Mouse (Mus musculus) hindbrain, embryonic 11.5 days (tissue): ENCODE measurements around the gene Ptpdc1. TPM values are rescaled to one million over a fixed set of nuclear protein-coding genes. Genes with fewer than 3 reads are reported as not detected.
A peak's percentile ranks its signal among the peaks of the same experiment; 100 is the strongest.

Source experiments
- ATAC-seq: fragments of 200-750 bp; cut with Nextera tagmentation; 2 replicates; pipeline ENCODE4 v1.8.0; 2017; ENCODE audit warnings: mild to moderate bottlenecking, moderate TSS enrichment, moderate library complexity; ENCODE audit not compliant: low FRiP score
- DNase-seq: peaks from one replicate; pipeline ENCODE4 v3.0.0-alpha.2; 2015; ENCODE audit warnings: low spot score
- H3K27ac ChIP-seq: fragments of 300-500 bp; sonication (generic); 2 replicates; pipeline ENCODE4 v1.5.1; 2014; ENCODE audit warnings: mild to moderate bottlenecking, low read depth, low read length
- H3K27me3 ChIP-seq: fragments of 300-500 bp; sonication (generic); 2 replicates; pipeline ENCODE4 v1.6.1; 2014; ENCODE audit warnings: mild to moderate bottlenecking, low read length, moderate library complexity, mixed read lengths; ENCODE audit not compliant: control insufficient read depth, insufficient read depth
- H3K36me3 ChIP-seq: fragments of 300-500 bp; sonication (generic); 2 replicates; pipeline ENCODE4 v1.6.1; 2014; ENCODE audit warnings: mild to moderate bottlenecking, low read length, moderate library complexity, mixed read lengths; ENCODE audit not compliant: control insufficient read depth, insufficient read depth
- H3K4me1 ChIP-seq: fragments of 300-500 bp; sonication (generic); replicated peaks from 2 replicates; pipeline ENCODE4 v1.6.1; 2014; ENCODE audit warnings: low read length, mixed read lengths; ENCODE audit not compliant: control insufficient read depth, insufficient read depth
- H3K4me2 ChIP-seq: fragments of 300-500 bp; sonication (generic); replicated peaks from 2 replicates; pipeline ENCODE4 v1.6.1; 2014; ENCODE audit warnings: mild to moderate bottlenecking, low read depth, low read length
- H3K4me3 ChIP-seq: fragments of 300-500 bp; sonication (generic); 2 replicates; pipeline ENCODE4 v1.5.1; 2014; ENCODE audit warnings: low read depth, low read length
- H3K9ac ChIP-seq: fragments of 300-500 bp; sonication (generic); 2 replicates; pipeline ENCODE4 v1.6.1; 2014; ENCODE audit warnings: low read depth, low read length
- H3K9me3 ChIP-seq: fragments of 300-500 bp; sonication (generic); 2 replicates; pipeline ENCODE4 v1.6.1; 2016; ENCODE audit warnings: low read length; ENCODE audit not compliant: control insufficient read depth
- WGBS: fragments of 180-500 bp; shearing (Covaris S2); extraction: QIAGEN DNeasy Blood & Tissue Kit; methylation state at CpG from one replicate; pipeline ENCODE4 v1.1.7; 2014; 5-methylcytosine and 5-hydroxymethylcytosine counted together
- polyA plus RNA-seq: library from polyadenylated mRNA; unstranded; fragments of >200 nt; fragmentation: Nextera tagmentation; extraction: Ambion mirVana; gene quantifications from 2 replicates; pipeline ENCODE4 v1.2.1, GENCODE M21; 2014

The Ptpdc1 gene
- polyA plus RNA-seq, 1 experiment from 2014 or later: 12.5 TPM

DNA sequence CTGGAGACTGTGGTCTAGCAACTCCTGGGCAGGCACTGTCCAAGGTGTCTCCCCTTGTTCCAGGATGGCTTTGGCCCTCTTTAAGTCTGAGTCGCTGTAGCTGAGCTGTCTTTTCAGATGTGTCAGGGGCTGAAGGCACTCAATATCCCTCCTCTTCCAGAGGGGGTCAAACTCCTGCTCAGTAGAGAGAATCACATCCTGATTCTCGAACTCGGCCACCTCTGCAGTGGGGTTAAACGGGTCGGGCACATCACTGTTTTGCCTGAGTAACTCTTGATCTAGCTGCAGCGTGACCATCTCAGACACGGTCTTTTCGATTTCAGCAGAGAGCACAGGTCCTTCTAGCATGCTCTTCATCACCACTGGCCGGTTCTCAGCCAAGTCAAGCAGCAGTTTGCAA, 39.0 kb downstream of the Ptpdc1 start:
- Histone ChIP-seq H3K9ac (no peak overlapping the region), H3K27me3 (no peaks in the 10 kb centered on the region), H3K9me3 (no peaks in the 10 kb centered on the region), H3K36me3 (0 out of 2 replicates have a peak, but pooled peaks cover 3% of the 10 kb centered on the region), H3K27ac (no peak overlapping the region), H3K4me1 (no peaks in the 10 kb centered on the region), H3K4me2 (no peak overlapping the region), H3K4me3 (no peak overlapping the region)
- no peak for DNase-seq
- no peak for ATAC-seq
- 86% methylated on average over 9 of the region's 9 CpGs for WGBS

- Histone ChIP-seq H3K9ac (no peak overlapping the region), H3K27me3 (no peaks in the 10 kb centered on the region), H3K4me2 (no peak overlapping the region), H3K27ac (no peak overlapping the region), H3K36me3 (0 out of 2 replicates have a peak, but pooled peaks cover 3% of the 10 kb centered on the region), H3K4me3 (no peak overlapping the region), H3K9me3 (no peaks in the 10 kb centered on the region), H3K4me1 (no peaks in the 10 kb centered on the region)
- ATAC-seq: no peak
- 87% methylated on average over 7 of the region's 7 CpGs for WGBS
- no peak for DNase-seq
These were observed 39.7 kb downstream of the Ptpdc1 start for GRCm38 (mm10) chr13:48585786-48586185.

GRCm38 (mm10) chr13:48582688-48583379, 42.6 kb downstream of the Ptpdc1 start:
- Histone ChIP-seq H3K9me3 (no peaks in the 10 kb centered on the region), H3K36me3 (0 out of 2 replicates have a peak, but pooled peaks cover 3% of the 10 kb centered on the region), H3K27me3 (no peaks in the 10 kb centered on the region), H3K9ac (no peak overlapping the region), H3K4me2 (no peak overlapping the region), H3K4me1 (no peaks in the 10 kb centered on the region), H3K4me3 (no peak overlapping the region), H3K27ac (no peak overlapping the region)
- WGBS: 69% methylated on average over 10 of the region's 10 CpGs
- no peak for DNase-seq
- no peak for ATAC-seq

- no peak for ATAC-seq
- Histone ChIP-seq H3K9me3 (no peaks in the 10 kb centered on the region), H3K27ac (no peak overlapping the region), H3K4me2 (no peak overlapping the region), H3K9ac (no peak overlapping the region), H3K4me3 (no peak overlapping the region), H3K36me3 (no peaks in the 10 kb centered on the region), H3K4me1 (no peaks in the 10 kb centered on the region), H3K27me3 (no peaks in the 10 kb centered on the region)
- no peak for DNase-seq
- 70% methylated on average over 4 of the region's 4 CpGs for WGBS
These were observed 46.8 kb downstream of the Ptpdc1 start for GRCm38 (mm10) chr13:48578616-48579015.

- Histone ChIP-seq H3K4me3 (no peak overlapping the region), H3K4me2 (no peak overlapping the region), H3K9me3 (no peaks in the 10 kb centered on the region), H3K27ac (no peak overlapping the region), H3K9ac (no peak overlapping the region), H3K27me3 (no peaks in the 10 kb centered on the region), H3K4me1 (no peaks in the 10 kb centered on the region), H3K36me3 (no peaks in the 10 kb centered on the region)
- ATAC-seq (no peak), DNase-seq (no peak)
- WGBS: 65% methylated on average over 11 of the region's 11 CpGs
These were observed 47.6 kb downstream of the Ptpdc1 start for GRCm38 (mm10) chr13:48577836-48578235.

GRCm38 (mm10) chr13:48577007-48577406, 48.5 kb downstream of the Ptpdc1 start:
- Histone ChIP-seq H3K9ac (no peak overlapping the region), H3K4me1 (no peaks in the 10 kb centered on the region), H3K27me3 (no peaks in the 10 kb centered on the region), H3K4me3 (no peak overlapping the region), H3K36me3 (no peaks in the 10 kb centered on the region), H3K27ac (no peak overlapping the region), H3K4me2 (no peak overlapping the region), H3K9me3 (no peaks in the 10 kb centered on the region)
- DNase-seq: no peak
- no peak for ATAC-seq
- 66% methylated on average over 6 of the region's 6 CpGs for WGBS

DNA sequence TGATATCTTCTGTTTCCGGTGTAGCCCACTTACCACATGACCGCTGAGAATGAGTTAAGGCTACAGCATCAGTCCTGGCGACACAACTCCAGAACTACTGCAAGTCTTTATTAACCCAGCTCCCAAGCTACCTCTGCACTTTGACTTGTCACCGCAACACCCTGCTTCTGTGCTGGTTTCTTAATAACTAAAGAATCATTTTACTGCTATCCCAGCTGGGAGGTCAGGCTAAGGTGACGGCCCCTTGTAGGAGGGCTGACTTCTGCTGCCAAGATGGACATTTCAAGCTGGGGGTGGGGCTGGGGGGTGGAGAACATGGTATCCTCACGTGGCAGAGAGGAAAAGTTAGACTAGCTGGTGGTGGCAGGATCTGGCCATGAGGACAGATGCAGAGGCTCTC, 50.7 kb downstream of the Ptpdc1 start:
- H3K4me1 ChIP-seq: no peaks in the 10 kb centered on the region
- DNase-seq (no peak), ATAC-seq (no peak)
- H3K4me2 ChIP-seq: no peak overlapping the region
- H3K27me3 ChIP-seq: no peaks in the 10 kb centered on the region
- H3K36me3 ChIP-seq: no peaks in the 10 kb centered on the region
- H3K9ac ChIP-seq: no peak overlapping the region
- no peak overlapping the region for H3K27ac ChIP-seq
- H3K4me3 ChIP-seq: no peak overlapping the region
- 59% methylated on average over 6 of the region's 6 CpGs for WGBS
- no peaks in the 10 kb centered on the region for H3K9me3 ChIP-seq

- H3K27me3 ChIP-seq: no peaks in the 10 kb centered on the region
- H3K9me3 ChIP-seq: no peaks in the 10 kb centered on the region
- no peaks in the 10 kb centered on the region for H3K4me1 ChIP-seq
- H3K36me3 ChIP-seq: no peaks in the 10 kb centered on the region
- ATAC-seq: no peak
- no peak overlapping the region for H3K27ac ChIP-seq
- H3K9ac ChIP-seq: no peak overlapping the region
- H3K4me3 ChIP-seq: no peak overlapping the region
- DNase-seq: no peak
- 54% methylated on average over 19 of the region's 19 CpGs for WGBS
- H3K4me2 ChIP-seq: no peak overlapping the region
These were observed 51.7 kb downstream of the Ptpdc1 start for GRCm38 (mm10) chr13:48573525-48574355.

DNA sequence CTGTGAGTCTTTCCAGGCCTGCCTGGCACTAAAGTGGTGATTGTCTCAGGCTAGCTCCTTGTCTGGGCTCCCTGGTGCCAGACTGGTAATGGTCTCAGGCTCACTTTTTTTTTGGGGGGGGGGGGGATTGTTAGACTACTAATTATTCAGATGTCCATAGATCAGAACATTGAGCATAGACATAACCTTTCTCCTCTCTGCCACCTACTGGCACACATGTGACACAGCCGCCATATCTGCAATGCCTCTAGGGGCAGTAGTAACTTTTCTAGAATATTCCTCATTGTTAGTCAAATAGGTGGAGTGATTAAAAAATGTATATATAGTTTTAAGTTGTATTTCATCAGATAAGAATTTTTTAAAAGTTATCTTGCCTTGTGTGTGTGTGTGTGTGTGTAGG, 53.3 kb downstream of the Ptpdc1 start:
- no peak overlapping the region for H3K4me2 ChIP-seq
- peak; percentile 29 for DNase-seq

More for the DNA sequence above, 53.3 kb downstream of the Ptpdc1 start:
- H3K4me1 ChIP-seq: no peaks in the 10 kb centered on the region
- 88% methylated on average over 1 of the region's 1 CpGs for WGBS
- H3K36me3 ChIP-seq: no peaks in the 10 kb centered on the region
- no peak overlapping the region for H3K4me3 ChIP-seq
- no peaks in the 10 kb centered on the region for H3K9me3 ChIP-seq
- H3K9ac ChIP-seq: no peak overlapping the region
- ATAC-seq: no peak
- no peak overlapping the region for H3K27ac ChIP-seq
- no peaks in the 10 kb centered on the region for H3K27me3 ChIP-seq
